Mouse (Mus musculus): ENCODE measurements around the gene Trip13. TPM values are rescaled to one million over a fixed set of nuclear protein-coding genes. Genes with fewer than 3 reads are reported as not detected.

Trip13 gene
- 10 to 100 TPM in 1 of 3 experiments, 1 to 10 TPM in 2; 2.5 to 17.3 (median 4.5) TPM for polyA plus RNA-seq (2017; shearing (Covaris generic))

GRCm38 (mm10) chr13:73937321-73938176 lies at the start of gene Trip13, which contains the start of gene Brd9:
TSS of gene Trip13 (minus strand) at chr13:73937784.
TSS of gene Brd9 (plus strand) at chr13:73937811.
- ATAC-seq, result peak; percentile 91

- ATAC-seq, result no peak
These were observed 39.4 kb upstream of the Trip13 start for GRCm38 (mm10) chr13:73976935-73977334.

GRCm38 (mm10) chr13:73974523-73974922 lies 36.9 kb upstream of the Trip13 start:
- no peak for ATAC-seq

GRCm38 (mm10) chr13:73970545-73971448 lies 33.2 kb upstream of the Trip13 start:
- peak; percentile 68 for ATAC-seq

GRCm38 (mm10) chr13:73963551-73963950 lies 26.0 kb upstream of the Trip13 start, which contains the start of gene Zdhhc11:
TSS of gene Zdhhc11 (plus strand) at chr13:73963851.
- no peak for ATAC-seq

- ATAC-seq, result no peak
These were observed 23.6 kb upstream of the Trip13 start for GRCm38 (mm10) chr13:73961177-73961576.

- no peak for ATAC-seq
These were observed 22.6 kb upstream of the Trip13 start for GRCm38 (mm10) chr13:73960117-73960652.

GRCm38 (mm10) chr13:73955531-73955930 lies 17.9 kb upstream of the Trip13 start:
- ATAC-seq, result no peak

GRCm38 (mm10) chr13:73954666-73955065 lies 17.1 kb upstream of the Trip13 start:
- ATAC-seq, result no peak

- ATAC-seq, result no peak
These were observed 16.1 kb upstream of the Trip13 start for GRCm38 (mm10) chr13:73953551-73954130.

- no peak for ATAC-seq
These were observed 7.0 kb upstream of the Trip13 start for GRCm38 (mm10) chr13:73944606-73945005.

- ATAC-seq, result no peak
These were observed 1.5 kb upstream of the Trip13 start for GRCm38 (mm10) chr13:73939101-73939500.

- ATAC-seq, result peak; percentile 21
These were observed 585 bp upstream of the Trip13 start for GRCm38 (mm10) chr13:73938177-73938560.

GRCm38 (mm10) chr13:73936938-73937320 lies 655 bp downstream of the Trip13 start:
- ATAC-seq, result no peak

- ATAC-seq, result no peak
These were observed 5.4 kb downstream of the Trip13 start for GRCm38 (mm10) chr13:73932201-73932600.

- no peak for ATAC-seq
These were observed 24.5 kb downstream of the Trip13 start for GRCm38 (mm10) chr13:73913066-73913465.

- ATAC-seq, result peak; percentile 67
These were observed 29.7 kb downstream of the Trip13 start for GRCm38 (mm10) chr13:73907683-73908412.

- no peak for ATAC-seq
These were observed 30.4 kb downstream of the Trip13 start for GRCm38 (mm10) chr13:73907136-73907535.

- ATAC-seq, result no peak
These were observed 40.0 kb downstream of the Trip13 start for GRCm38 (mm10) chr13:73897561-73897960.

GRCm38 (mm10) chr13:73892493-73893178 lies 44.9 kb downstream of the Trip13 start:
- no peak for ATAC-seq

GRCm38 (mm10) chr13:73887415-73887874 lies 50.1 kb downstream of the Trip13 start:
- ATAC-seq, result no peak

Measured in inflammation-experienced regulatory T-cells, adult 6 months (primary cell).